Mouse (Mus musculus) lung, postnatal 0 days (tissue): ENCODE data around the gene Kmt2c. TPM values are rescaled to one million over a fixed set of nuclear protein-coding genes. Genes with fewer than 3 reads are reported as not detected.

Experiments
- ATAC-seq: fragments of 200-750 bp; cut with Nextera tagmentation; 2 replicates; pipeline ENCODE4 v1.8.0; 2017; ENCODE audit warnings: moderate library complexity
- DNase-seq: peaks from one replicate; pipeline ENCODE4 v3.0.0-alpha.2; 2016; ENCODE audit warnings: low spot score
- H3K27ac ChIP-seq: fragments of 300-500 bp; sonication (generic); 2 replicates; pipeline ENCODE4 v1.5.1; 2014; ENCODE audit warnings: antibody characterized with exemption, mild to moderate bottlenecking, low read length, mixed read lengths
- H3K27me3 ChIP-seq: fragments of 300-500 bp; sonication (generic); replicated peaks from 2 replicates; pipeline ENCODE4 v1.6.1; 2014; ENCODE audit warnings: low read length, mixed read lengths; ENCODE audit not compliant: insufficient read depth
- H3K36me3 ChIP-seq: fragments of 300-500 bp; sonication (generic); 2 replicates; pipeline ENCODE4 v1.6.1; 2014; ENCODE audit warnings: low read length, mixed read lengths; ENCODE audit not compliant: insufficient read depth
- H3K4me1 ChIP-seq: fragments of 300-500 bp; sonication (generic); 2 replicates; pipeline ENCODE4 v1.6.1; 2014; ENCODE audit warnings: antibody characterized with exemption, low read depth, low read length, mixed read lengths; ENCODE audit not compliant: insufficient read depth
- H3K4me2 ChIP-seq: fragments of 300-500 bp; sonication (generic); replicated peaks from 2 replicates; pipeline ENCODE4 v1.6.1; 2014; ENCODE audit warnings: low read depth, mild to moderate bottlenecking, low read length, moderate library complexity, mixed read lengths
- H3K4me3 ChIP-seq: fragments of 300-500 bp; sonication (generic); 2 replicates; pipeline ENCODE4 v1.5.1; 2014; ENCODE audit warnings: low read depth, low read length
- H3K9ac ChIP-seq: fragments of 300-500 bp; sonication (generic); replicated peaks from 2 replicates; pipeline ENCODE4 v1.6.1; 2014; ENCODE audit warnings: low read depth, mild to moderate bottlenecking
- H3K9me3 ChIP-seq: fragments of 300-500 bp; sonication (generic); 2 replicates; pipeline ENCODE4 v1.6.1; 2016; ENCODE audit warnings: low read length, mixed read lengths
- CTCF ChIP-seq: IDR thresholded peaks from 2 replicates; pipeline ENCODE4 v1.5.1; 2016; ENCODE audit warnings: antibody characterized with exemption, mild to moderate bottlenecking
- EP300 ChIP-seq: IDR thresholded peaks from 2 replicates; pipeline ENCODE4 v1.6.1; 2016; ENCODE audit warnings: antibody characterized with exemption, mild to moderate bottlenecking, control low read depth
- WGBS: fragments of 180-500 bp; shearing (Covaris S2); extraction: QIAGEN DNeasy Blood & Tissue Kit; methylation state at CpG from one replicate; pipeline ENCODE4 v1.1.7; 2014; 5-methylcytosine and 5-hydroxymethylcytosine counted together
- polyA plus RNA-seq: library from polyadenylated mRNA; unstranded; fragments of >200 nt; fragmentation: Nextera tagmentation; extraction: Ambion mirVana; gene quantifications from 2 replicates; pipeline ENCODE4 v1.2.1, GENCODE M21; 2015

Gene Kmt2c
- polyA plus RNA-seq, 1 experiment from 2014 or later = 9.5 TPM

DNA sequence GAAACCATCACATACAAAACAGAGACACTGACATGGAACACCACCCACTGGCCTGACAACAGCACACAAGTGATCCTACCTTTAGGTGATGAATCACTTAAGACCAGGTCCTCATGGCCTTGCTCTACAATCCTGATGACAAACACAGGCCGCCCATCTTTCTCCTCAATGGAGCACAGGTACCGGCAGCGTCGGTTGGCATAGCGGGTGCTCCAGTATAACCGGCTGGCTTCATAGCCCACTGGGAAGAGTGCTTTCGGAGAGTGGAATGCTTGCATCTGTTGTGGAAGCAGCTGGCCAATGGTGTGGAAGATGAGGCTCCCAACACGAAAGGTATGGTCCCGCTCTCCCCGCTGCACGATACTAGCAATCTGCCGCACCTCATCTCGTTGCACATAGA is 214.6 kb downstream of the Kmt2c start:
- peaks cover 50% of the 10 kb centered on the region for H3K36me3 ChIP-seq
- no peaks in the 10 kb centered on the region for H3K4me1 ChIP-seq
- no peak for DNase-seq
- no peaks in the 10 kb centered on the region for H3K27me3 ChIP-seq
- no peaks in the 10 kb centered on the region for H3K9me3 ChIP-seq
- WGBS = 97% methylated on average over 13 of the region's 13 CpGs
- ATAC-seq = no peak
- no peak overlapping the region for H3K4me2 ChIP-seq
- H3K4me3 ChIP-seq = no peak overlapping the region
- TF ChIP-seq EP300 (no peak), CTCF (no peak)
- no peak overlapping the region for H3K27ac ChIP-seq
- no peak overlapping the region for H3K9ac ChIP-seq

- no peak overlapping the region for H3K27ac ChIP-seq
- DNase-seq (no peak), ATAC-seq (no peak)
- H3K9me3 ChIP-seq = no peaks in the 10 kb centered on the region
- H3K27me3 ChIP-seq = no peaks in the 10 kb centered on the region
- WGBS = 85% methylated on average over 6 of the region's 6 CpGs
- H3K4me3 ChIP-seq = no peak overlapping the region
- H3K9ac ChIP-seq = no peak overlapping the region
- peaks cover 33% of the 10 kb centered on the region; the same call in 1 of the 2 replicates for H3K36me3 ChIP-seq
- TF ChIP-seq EP300 = no peak
- no peak for TF ChIP-seq CTCF
- H3K4me1 ChIP-seq = no peaks in the 10 kb centered on the region
- no peak overlapping the region for H3K4me2 ChIP-seq
These were observed 222.2 kb downstream of the Kmt2c start for GRCm38 (mm10) chr5:25276365-25276764.

DNA sequence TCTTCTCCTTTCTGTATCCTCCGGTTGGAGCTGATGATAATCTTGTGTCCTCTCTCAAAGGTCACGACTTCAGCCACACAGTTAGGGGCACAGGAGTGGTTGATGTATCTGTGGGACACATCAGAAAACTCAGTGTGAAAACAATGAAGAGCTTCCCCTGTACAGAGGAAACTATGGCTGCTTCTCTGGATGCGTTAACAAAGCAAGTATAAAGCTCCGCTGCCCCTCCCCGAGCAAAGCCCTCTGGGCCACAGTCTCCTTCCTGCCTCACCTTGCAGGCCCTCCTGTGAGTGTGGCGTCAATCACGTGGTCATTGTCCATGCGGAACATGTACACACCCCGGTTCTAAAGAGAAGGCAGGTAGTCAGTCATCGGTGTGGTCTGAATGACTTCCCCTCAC is 223.0 kb downstream of the Kmt2c start:
- Histone ChIP-seq H3K27ac (no peak overlapping the region), H3K36me3 (peaks cover 32% of the 10 kb centered on the region; the same call in 1 of the 2 replicates), H3K9ac (no peak overlapping the region), H3K4me3 (no peak overlapping the region), H3K9me3 (no peaks in the 10 kb centered on the region), H3K4me1 (no peaks in the 10 kb centered on the region), H3K27me3 (no peaks in the 10 kb centered on the region), H3K4me2 (no peak overlapping the region)
- TF ChIP-seq EP300 = no peak
- TF ChIP-seq CTCF = no peak
- no peak for DNase-seq
- ATAC-seq = no peak
- WGBS = 86% methylated on average over 10 of the region's 10 CpGs

GRCm38 (mm10) chr5:25268258-25268888 is 230.2 kb downstream of the Kmt2c start:
- no peak for ATAC-seq
- Histone ChIP-seq H3K27me3 (no peaks in the 10 kb centered on the region), H3K9ac (no peak overlapping the region), H3K27ac (no peak overlapping the region), H3K9me3 (no peaks in the 10 kb centered on the region), H3K4me3 (no peak overlapping the region), H3K36me3 (peaks cover 12% of the 10 kb centered on the region; the same call in 1 of the 2 replicates), H3K4me2 (no peak overlapping the region), H3K4me1 (no peaks in the 10 kb centered on the region)
- TF ChIP-seq EP300 (no peak), CTCF (no peak)
- WGBS = 89% methylated on average over 4 of the region's 4 CpGs
- DNase-seq = no peak

- no peak overlapping the region for H3K4me2 ChIP-seq
- no peak overlapping the region for H3K27ac ChIP-seq
- H3K9me3 ChIP-seq = no peaks in the 10 kb centered on the region
- 78% methylated on average over 7 of the region's 7 CpGs for WGBS
- ATAC-seq = no peak
- no peak overlapping the region for H3K4me3 ChIP-seq
- no peaks in the 10 kb centered on the region for H3K27me3 ChIP-seq
- H3K4me1 ChIP-seq = no peaks in the 10 kb centered on the region
- no peak for TF ChIP-seq CTCF
- TF ChIP-seq EP300 = no peak
- DNase-seq = no peak
- no peak overlapping the region for H3K9ac ChIP-seq
- peaks cover 12% of the 10 kb centered on the region; the same call in 1 of the 2 replicates for H3K36me3 ChIP-seq
These were observed 236.3 kb downstream of the Kmt2c start for GRCm38 (mm10) chr5:25262266-25262665.

DNA sequence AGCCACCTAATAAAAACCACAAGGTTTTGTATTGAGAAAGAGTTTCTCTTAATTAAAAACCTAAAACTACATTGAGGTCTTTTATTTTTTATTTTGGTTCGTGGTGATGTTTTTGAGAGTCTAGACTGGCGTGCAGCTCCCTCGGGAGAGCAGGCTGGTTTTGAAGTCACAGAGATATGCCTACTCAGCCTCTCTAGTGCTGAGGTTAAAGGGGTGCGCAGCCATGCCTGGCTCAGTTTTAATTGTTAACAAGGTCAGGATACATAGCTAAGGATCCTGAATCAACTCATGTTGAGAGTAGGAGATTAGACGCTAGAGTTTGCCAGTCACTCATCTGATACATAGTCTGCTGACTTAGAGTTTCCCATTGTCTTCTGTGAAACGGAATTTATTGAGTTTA is 237.1 kb downstream of the Kmt2c start:
- H3K4me1 ChIP-seq = no peaks in the 10 kb centered on the region
- H3K4me3 ChIP-seq = no peak overlapping the region
- no peak for ATAC-seq
- peaks cover 7% of the 10 kb centered on the region; the same call in 1 of the 2 replicates for H3K36me3 ChIP-seq
- no peak overlapping the region for H3K27ac ChIP-seq
- no peaks in the 10 kb centered on the region for H3K9me3 ChIP-seq
- 82% methylated on average over 6 of the region's 6 CpGs for WGBS
- DNase-seq = no peak
- TF ChIP-seq EP300 (no peak), CTCF (no peak)
- H3K4me2 ChIP-seq = no peak overlapping the region
- H3K9ac ChIP-seq = no peak overlapping the region
- H3K27me3 ChIP-seq = no peaks in the 10 kb centered on the region

- DNase-seq = no peak
- Histone ChIP-seq H3K4me2 (no peak overlapping the region), H3K27ac (no peak overlapping the region), H3K36me3 (peaks cover 20% of the 10 kb centered on the region), H3K4me3 (no peak overlapping the region), H3K27me3 (no peaks in the 10 kb centered on the region), H3K4me1 (peaks cover 5% of the 10 kb centered on the region; the same call in 1 of the 2 replicates), H3K9me3 (no peaks in the 10 kb centered on the region), H3K9ac (no peak overlapping the region)
- TF ChIP-seq CTCF (no peak), EP300 (no peak)
- 89% methylated on average over 2 of the region's 2 CpGs for WGBS
- no peak for ATAC-seq
These were observed 241.9 kb downstream of the Kmt2c start for GRCm38 (mm10) chr5:25256686-25257085.
